Mouse (Mus musculus) stomach, postnatal 0 days (tissue): ENCODE measurements around the gene Ntn1. TPM values are rescaled to one million over a fixed set of nuclear protein-coding genes. Genes with fewer than 3 reads are reported as not detected.

Experiments used
- ATAC-seq: fragments of 200-750 bp; cut with Nextera tagmentation; 2 replicates; pipeline ENCODE4 v1.8.0; 2017; ENCODE audit not compliant: low FRiP score, low TSS enrichment
- DNase-seq: peaks from one replicate; pipeline ENCODE4 v3.0.0-alpha.2; 2016; ENCODE audit warnings: low spot score
- H3K27ac ChIP-seq: fragments of 300-500 bp; sonication (generic); replicated peaks from 2 replicates; pipeline ENCODE4 v1.5.1; 2014; ENCODE audit warnings: mild to moderate bottlenecking, control low read depth
- H3K27me3 ChIP-seq: fragments of 300-500 bp; sonication (generic); 2 replicates; pipeline ENCODE4 v1.6.1; 2014; ENCODE audit warnings: low read length; ENCODE audit not compliant: control insufficient read depth, insufficient read depth
- H3K36me3 ChIP-seq: fragments of 300-500 bp; sonication (generic); 2 replicates; pipeline ENCODE4 v1.6.1; 2014; ENCODE audit warnings: low read length, mixed read lengths; ENCODE audit not compliant: control insufficient read depth, insufficient read depth
- H3K4me1 ChIP-seq: fragments of 300-500 bp; sonication (generic); replicated peaks from 2 replicates; pipeline ENCODE4 v1.6.1; 2014; ENCODE audit warnings: antibody characterized with exemption; ENCODE audit not compliant: control insufficient read depth, insufficient read depth
- H3K4me2 ChIP-seq: fragments of 300-500 bp; sonication (generic); replicated peaks from 2 replicates; pipeline ENCODE4 v1.6.1; 2014; ENCODE audit warnings: low read depth, mild to moderate bottlenecking, control low read depth, moderate library complexity
- H3K4me3 ChIP-seq: fragments of 300-500 bp; sonication (generic); 2 replicates; pipeline ENCODE4 v1.5.1; 2014; ENCODE audit warnings: low read depth, low read length, control low read depth
- H3K9ac ChIP-seq: fragments of 300-500 bp; sonication (generic); 2 replicates; pipeline ENCODE4 v1.6.1; 2014; ENCODE audit warnings: mild to moderate bottlenecking, low read length, control low read depth, mixed read lengths
- H3K9me3 ChIP-seq: fragments of 300-500 bp; sonication (generic); 2 replicates; pipeline ENCODE4 v1.6.1; 2016; ENCODE audit warnings: low read length; ENCODE audit not compliant: control insufficient read depth
- CTCF ChIP-seq: IDR thresholded peaks from 2 replicates; pipeline ENCODE4 v1.5.1; 2016; ENCODE audit warnings: antibody characterized with exemption, low read depth, mild to moderate bottlenecking, moderate library complexity
- EP300 ChIP-seq: optimal IDR thresholded peaks from 2 replicates; pipeline ENCODE3; 2016; ENCODE audit warnings: antibody characterized with exemption
- WGBS: fragments of 180-500 bp; shearing (Covaris S2); extraction: QIAGEN DNeasy Blood & Tissue Kit; methylation state at CpG from one replicate; pipeline ENCODE4 v1.1.7; 2014; 5-methylcytosine and 5-hydroxymethylcytosine counted together
- polyA plus RNA-seq: library from polyadenylated mRNA; unstranded; fragments of >200 nt; fragmentation: Nextera tagmentation; extraction: Ambion mirVana; gene quantifications from 2 replicates; pipeline ENCODE4 v1.2.1, GENCODE M21; 2015

Gene Ntn1
- polyA plus RNA-seq, 1 experiment from 2014 or later: 7.4 TPM

DNA sequence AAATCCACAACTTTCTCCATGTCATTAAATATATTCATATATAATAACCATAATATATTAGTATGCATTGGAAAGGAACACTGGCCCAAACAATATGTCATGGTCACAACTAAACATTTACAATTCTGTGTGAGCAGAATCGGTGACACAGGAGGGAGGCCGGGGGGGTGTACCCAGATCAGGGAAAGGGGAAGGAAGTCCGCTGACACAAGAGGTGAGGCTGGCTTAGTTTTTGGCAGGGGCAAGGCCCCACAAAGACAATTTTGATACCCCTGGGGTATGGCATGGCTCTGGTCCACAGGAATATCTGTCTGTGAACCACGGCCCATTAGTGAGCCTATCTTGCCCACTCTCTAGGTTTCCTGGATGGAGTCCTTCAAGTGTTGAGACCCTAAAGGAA is 191.1 kb downstream of the Ntn1 start:
- no peaks in the 10 kb centered on the region for H3K36me3 ChIP-seq
- H3K27ac ChIP-seq: no peak overlapping the region; the same call in 1 of the 2 replicates
- H3K4me1 ChIP-seq: no peaks in the 10 kb centered on the region; the same call in 1 of the 2 replicates
- H3K9me3 ChIP-seq: no peaks in the 10 kb centered on the region
- DNase-seq (no peak), ATAC-seq (no peak)
- WGBS: 72% methylated on average over 4 of the region's 4 CpGs
- no peaks in the 10 kb centered on the region for H3K27me3 ChIP-seq
- no peak overlapping the region for H3K4me3 ChIP-seq
- no peak overlapping the region for H3K9ac ChIP-seq
- TF ChIP-seq CTCF (no peak), EP300 (no peak)
- H3K4me2 ChIP-seq: no peak overlapping the region

DNA sequence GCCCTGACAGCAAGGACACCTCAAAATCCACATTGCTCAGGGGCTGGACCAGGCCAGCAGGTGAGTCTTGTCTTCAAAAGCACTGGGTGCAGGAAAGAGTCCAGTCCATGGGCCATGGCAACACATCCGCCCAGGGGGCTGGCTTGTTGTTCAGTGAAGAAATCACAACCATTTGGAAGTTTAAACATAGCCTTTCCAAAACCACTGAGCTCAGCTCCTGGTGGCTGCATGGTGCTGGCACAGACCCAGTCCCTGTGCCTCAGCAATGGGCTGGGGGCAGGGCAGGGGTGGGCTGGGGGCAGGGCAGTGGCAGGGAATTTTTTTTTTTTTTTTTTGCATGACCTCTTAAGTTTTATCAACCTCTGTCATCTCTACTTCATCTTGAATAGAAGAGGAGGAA is 192.0 kb downstream of the Ntn1 start:
- no peak for DNase-seq
- Histone ChIP-seq H3K9ac (0 out of 2 replicates have a peak overlapping the region, but pooled peaks have one; percentile 4), H3K27ac (peak overlapping the region; percentile 75), H3K9me3 (no peaks in the 10 kb centered on the region), H3K27me3 (no peaks in the 10 kb centered on the region), H3K36me3 (no peaks in the 10 kb centered on the region), H3K4me3 (no peak overlapping the region), H3K4me1 (no peaks in the 10 kb centered on the region; the same call in 1 of the 2 replicates), H3K4me2 (no peak overlapping the region)
- ATAC-seq: no peak
- TF ChIP-seq CTCF: no peak
- WGBS: 64% methylated on average over 1 of the region's 1 CpGs

DNA sequence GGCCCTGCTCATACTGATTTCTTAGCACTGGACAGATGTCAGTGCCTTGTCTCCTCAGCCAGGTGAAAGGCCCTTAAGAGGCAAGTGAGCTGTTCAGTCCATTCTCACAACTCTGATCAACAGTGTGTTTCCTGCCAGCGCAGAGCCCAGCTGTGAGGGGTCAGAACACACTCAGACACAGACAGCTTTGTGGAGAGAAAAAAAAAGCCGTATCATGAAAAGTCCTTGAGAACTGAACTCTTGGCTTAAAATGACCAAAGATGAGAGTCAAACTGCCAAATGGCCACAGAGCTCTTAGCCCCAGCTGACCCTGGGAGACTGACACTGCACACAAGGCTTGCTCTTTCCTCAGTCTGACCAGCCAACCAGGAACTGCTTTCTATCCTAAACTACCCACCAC is 192.6 kb downstream of the Ntn1 start:
- Histone ChIP-seq H3K4me2 (no peak overlapping the region), H3K36me3 (no peaks in the 10 kb centered on the region), H3K9me3 (no peaks in the 10 kb centered on the region), H3K27ac (no peak overlapping the region), H3K27me3 (no peaks in the 10 kb centered on the region), H3K4me3 (no peak overlapping the region), H3K4me1 (no peaks in the 10 kb centered on the region; the same call in 1 of the 2 replicates), H3K9ac (no peak overlapping the region)
- TF ChIP-seq EP300: no peak
- TF ChIP-seq CTCF: no peak
- no peak for ATAC-seq
- WGBS: 64% methylated on average over 2 of the region's 2 CpGs
- no peak for DNase-seq

DNA sequence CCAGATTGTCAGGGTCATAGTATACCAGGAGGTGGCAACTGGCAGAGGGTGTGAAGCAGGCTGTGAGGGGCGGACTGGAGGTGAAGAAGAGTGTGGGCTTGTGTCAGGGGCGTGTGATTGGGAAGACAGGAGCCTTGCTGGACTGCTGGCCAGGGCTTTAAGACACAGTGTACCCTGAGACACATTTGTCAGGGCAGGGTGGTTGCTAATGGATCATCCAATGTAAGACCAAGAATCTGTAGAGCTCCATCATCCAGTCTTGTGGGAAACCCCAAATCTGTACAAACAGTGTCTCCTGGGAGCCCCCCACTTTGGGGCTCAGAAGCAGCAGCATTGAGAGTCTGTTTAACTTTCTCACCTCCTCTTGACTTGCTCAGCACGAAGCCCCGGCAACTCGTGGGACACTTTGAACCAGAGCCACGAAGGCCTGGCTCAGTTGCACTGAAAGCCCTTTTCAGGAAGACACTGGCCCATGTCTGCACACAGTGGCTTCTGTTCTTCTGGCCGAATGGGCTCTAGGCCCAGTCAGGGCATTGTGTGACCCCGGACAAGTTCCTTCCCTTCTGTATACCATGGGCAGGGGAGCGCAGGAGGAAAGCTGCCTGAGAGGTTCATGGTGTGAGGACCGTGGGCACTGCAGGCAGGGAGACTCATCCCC is 194.9 kb downstream of the Ntn1 start:
- 79% methylated on average over 10 of the region's 10 CpGs for WGBS
- Histone ChIP-seq H3K4me2 (no peak overlapping the region), H3K9ac (no peak overlapping the region), H3K27me3 (no peaks in the 10 kb centered on the region), H3K36me3 (no peaks in the 10 kb centered on the region), H3K9me3 (no peaks in the 10 kb centered on the region), H3K4me3 (no peak overlapping the region), H3K4me1 (no peaks in the 10 kb centered on the region; the same call in 1 of the 2 replicates), H3K27ac (no peak overlapping the region)
- TF ChIP-seq EP300 (no peak), CTCF (no peak)
- no peak for ATAC-seq
- DNase-seq: no peak

DNA sequence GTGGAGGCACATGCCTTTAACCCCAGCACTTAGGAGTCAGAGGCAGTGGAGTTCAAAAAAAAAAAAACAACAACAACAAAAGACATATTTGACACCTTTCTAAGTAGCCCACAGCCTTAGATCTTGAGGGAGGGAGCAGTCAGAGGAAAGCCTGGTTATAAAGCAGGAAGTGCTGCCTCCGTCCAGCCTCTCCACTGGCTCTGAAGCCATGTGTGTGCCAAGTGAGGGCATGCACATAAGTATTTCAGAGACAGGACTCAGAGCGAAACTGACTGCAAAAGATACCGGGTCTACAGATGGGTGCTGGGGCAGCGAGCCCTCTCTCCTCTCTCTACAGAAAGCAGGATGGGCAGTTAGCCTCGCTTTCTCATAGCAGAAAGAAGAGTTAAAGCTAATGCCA is 196.2 kb downstream of the Ntn1 start:
- 71% methylated on average over 5 of the region's 5 CpGs for WGBS
- DNase-seq: no peak
- peaks cover 4% of the 10 kb centered on the region for H3K4me1 ChIP-seq
- no peaks in the 10 kb centered on the region for H3K27me3 ChIP-seq
- no peak for TF ChIP-seq CTCF
- TF ChIP-seq EP300: no peak
- no peak overlapping the region for H3K9ac ChIP-seq
- no peak for ATAC-seq
- H3K4me3 ChIP-seq: no peak overlapping the region
- no peak overlapping the region for H3K27ac ChIP-seq
- no peaks in the 10 kb centered on the region for H3K36me3 ChIP-seq
- no peaks in the 10 kb centered on the region for H3K9me3 ChIP-seq
- H3K4me2 ChIP-seq: no peak overlapping the region

DNA sequence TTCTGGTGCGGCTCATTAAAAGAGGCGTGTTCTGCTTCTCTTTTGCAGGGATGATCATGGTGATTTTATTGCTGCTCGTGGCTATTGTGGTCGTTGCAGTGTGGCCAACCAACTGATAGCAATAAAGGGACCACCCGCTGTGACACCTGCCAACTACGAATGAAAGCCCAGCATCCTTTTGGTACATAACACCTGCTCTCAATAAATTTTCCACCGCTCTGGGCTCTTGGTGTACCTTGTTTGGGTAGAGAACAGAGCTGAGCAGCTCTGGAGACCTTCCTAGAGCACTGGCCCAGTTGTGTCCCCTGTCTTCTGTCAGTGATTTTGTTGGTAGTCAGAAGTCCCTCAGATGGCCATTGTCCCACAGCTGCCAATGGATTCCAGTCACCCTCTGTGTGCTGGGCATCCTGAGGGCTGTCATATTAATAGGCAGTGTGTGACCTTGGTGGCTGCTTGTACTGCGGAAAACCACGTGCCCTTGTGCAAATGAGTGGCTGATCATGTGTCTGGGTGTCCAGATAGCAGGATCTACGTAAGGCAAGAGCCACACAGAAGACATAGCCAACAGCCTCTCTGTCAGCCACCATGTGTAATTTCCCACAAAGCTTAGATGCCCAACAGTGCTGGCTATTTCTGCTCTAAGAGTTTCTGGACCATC is 196.8 kb downstream of the Ntn1 start:
- peaks cover 4% of the 10 kb centered on the region for H3K4me1 ChIP-seq
- no peaks in the 10 kb centered on the region for H3K27me3 ChIP-seq
- no peak overlapping the region for H3K27ac ChIP-seq
- TF ChIP-seq EP300: no peak
- TF ChIP-seq CTCF: no peak
- no peak for DNase-seq
- no peak overlapping the region for H3K4me2 ChIP-seq
- H3K9ac ChIP-seq: no peak overlapping the region
- no peak overlapping the region for H3K4me3 ChIP-seq
- no peak for ATAC-seq
- H3K36me3 ChIP-seq: no peaks in the 10 kb centered on the region
- 71% methylated on average over 10 of the region's 10 CpGs for WGBS
- no peaks in the 10 kb centered on the region for H3K9me3 ChIP-seq
